Mouse (Mus musculus) CH12.LX (cell line): Measurements from ENCODE around the gene Fbxl17. TPM values are rescaled to one million over a fixed set of nuclear protein-coding genes. Genes with fewer than 3 reads are reported as not detected.

Experiments
- DNase-seq: peaks from one replicate; pipeline ENCODE4 v3.0.0-alpha.2; 2013; ENCODE audit errors: extremely low read depth
- H3K27ac ChIP-seq: 2 replicates; pipeline ENCODE4 v1.5.1; 2012; ENCODE audit warnings: low read depth, mild to moderate bottlenecking, control low read depth, moderate library complexity; ENCODE audit not compliant: insufficient read depth
- H3K27me3 ChIP-seq: replicated peaks from 2 replicates; pipeline ENCODE3; 2012; ENCODE audit warnings: inconsistent platforms
- H3K36me3 ChIP-seq, 2 experiments: replicated peaks in 1 of 2; 2 replicates each; pipeline versions ENCODE3 to v1.6.1; 2012; ENCODE audit warnings: inconsistent platforms in 1 of 2, low read length in 1 of 2, mild to moderate bottlenecking in 1 of 2, mixed read lengths in 1 of 2, moderate library complexity in 1 of 2; ENCODE audit not compliant: control insufficient read depth in 1 of 2, insufficient read depth in 1 of 2
- H3K4me1 ChIP-seq, 2 experiments: 2 replicates each; pipeline ENCODE4 v1.6.1; 2012; ENCODE audit warnings: inconsistent platforms in 1 of 2, moderate library complexity in 1 of 2; ENCODE audit not compliant: insufficient read depth in 2 of 2, control insufficient read depth in 1 of 2
- H3K4me2 ChIP-seq: 2 replicates; pipeline ENCODE4 v1.6.1; 2012; ENCODE audit warnings: low read depth, mild to moderate bottlenecking, control low read depth; ENCODE audit not compliant: poor library complexity, insufficient read depth, severe bottlenecking
- H3K4me3 ChIP-seq, 3 experiments: fragments of 150-350 bp in 1 of 3; sonication (generic) in 1 of 3; replicated peaks in 1 of 3; 2 replicates each; pipeline versions ENCODE3 to v1.5.1; 2011 to 2012; ENCODE audit warnings: low read depth in 2 of 3, low read length in 2 of 3, mild to moderate bottlenecking in 2 of 3, moderate library complexity in 2 of 3, control low read depth in 1 of 3, improper control_type of control experiment in 1 of 3, inconsistent platforms in 1 of 3, mixed read lengths in 1 of 3; ENCODE audit not compliant: poor library complexity in 1 of 3
- H3K79me2 ChIP-seq: replicated peaks from 2 replicates; pipeline ENCODE4 v1.6.1; 2012; ENCODE audit warnings: mild to moderate bottlenecking, moderate library complexity; ENCODE audit not compliant: control insufficient read depth, poor library complexity, insufficient read depth, severe bottlenecking; ENCODE audit errors: extremely low read depth
- H3K9ac ChIP-seq: 2 replicates; pipeline ENCODE4 v1.6.1; 2012; ENCODE audit warnings: low read depth, mild to moderate bottlenecking, control low read depth, moderate library complexity; ENCODE audit not compliant: insufficient read depth
- H3K9me3 ChIP-seq: replicated peaks from 2 replicates; pipeline ENCODE3; 2012; ENCODE audit warnings: low read length, inconsistent platforms, mixed read lengths
- CTCF ChIP-seq, 2 experiments: IDR thresholded peaks in 1 of 2; conservative IDR thresholded peaks in 1 of 2; 2 replicates each; pipeline ENCODE4 v1.5.1; 2011 to 2012; ENCODE audit warnings: low read depth in 2 of 2, low read length in 2 of 2, improper control_type of control experiment in 1 of 2, inconsistent platforms in 1 of 2, mild to moderate bottlenecking in 1 of 2, moderate library complexity in 1 of 2
- ELF1 ChIP-seq: IDR thresholded peaks from 2 replicates; pipeline ENCODE4 v1.6.1; 2014; ENCODE audit warnings: low read depth, mild to moderate bottlenecking, inconsistent platforms, low read length, improper control_type of control experiment
- GABPA ChIP-seq: IDR thresholded peaks from 2 replicates; pipeline ENCODE4 v1.6.1; 2012; ENCODE audit warnings: low read depth, low read length, improper control_type of control experiment, inconsistent platforms; ENCODE audit not compliant: insufficient replicate concordance
- HCFC1 ChIP-seq: IDR thresholded peaks from 2 replicates; pipeline ENCODE4 v1.6.1; 2012; ENCODE audit warnings: low read depth, mild to moderate bottlenecking, inconsistent platforms, low read length, improper control_type of control experiment
- JUN ChIP-seq: IDR thresholded peaks from 2 replicates; pipeline ENCODE4 v1.6.1; 2011; ENCODE audit warnings: low read depth, mild to moderate bottlenecking, low read length, improper control_type of control experiment, moderate library complexity; ENCODE audit not compliant: insufficient read depth
- KAT2A ChIP-seq: IDR thresholded peaks from 2 replicates; pipeline ENCODE4 v1.6.1; 2012; ENCODE audit warnings: low read length, improper control_type of control experiment, inconsistent platforms; ENCODE audit not compliant: insufficient replicate concordance
- MAX ChIP-seq: IDR thresholded peaks from 2 replicates; pipeline ENCODE4 v1.6.1; 2011; ENCODE audit warnings: low read length, improper control_type of control experiment
- MXI1 ChIP-seq: IDR thresholded peaks from 2 replicates; pipeline ENCODE4 v1.6.1; 2011; ENCODE audit warnings: mild to moderate bottlenecking, low read depth, low read length, improper control_type of control experiment
- NRF1 ChIP-seq: IDR thresholded peaks from 2 replicates; pipeline ENCODE4 v1.6.1; 2014; ENCODE audit warnings: low read depth, mild to moderate bottlenecking, inconsistent platforms, low read length, improper control_type of control experiment, moderate library complexity
- PAX5 ChIP-seq: IDR thresholded peaks from 2 replicates; pipeline ENCODE4 v1.6.1; 2012; ENCODE audit warnings: low read length, inconsistent platforms, mixed read lengths
- POLR2AphosphoS2 ChIP-seq: IDR thresholded peaks from 2 replicates; pipeline ENCODE4 v1.6.1; 2011; ENCODE audit warnings: low read depth, low read length, improper control_type of control experiment
- RAD21 ChIP-seq: IDR thresholded peaks from 2 replicates; pipeline ENCODE4 v1.6.1; 2011; ENCODE audit warnings: low read depth, mild to moderate bottlenecking, low read length, improper control_type of control experiment, moderate library complexity
- RCOR1 ChIP-seq: conservative IDR thresholded peaks from 2 replicates; pipeline ENCODE4 v1.6.1; 2012; ENCODE audit warnings: low read depth, mild to moderate bottlenecking, inconsistent platforms, low read length, improper control_type of control experiment
- SIN3A ChIP-seq: IDR thresholded peaks from 2 replicates; pipeline ENCODE4 v1.6.1; 2012; ENCODE audit warnings: low read length, improper control_type of control experiment, inconsistent platforms
- SMC3 ChIP-seq: IDR thresholded peaks from 2 replicates; pipeline ENCODE4 v1.6.1; 2011; ENCODE audit warnings: low read depth, low read length, improper control_type of control experiment
- UBTF ChIP-seq: IDR thresholded peaks from 2 replicates; pipeline ENCODE4 v1.6.1; 2012; ENCODE audit warnings: low read depth, mild to moderate bottlenecking, inconsistent platforms, low read length, improper control_type of control experiment, moderate library complexity
- USF1 ChIP-seq: IDR thresholded peaks from 2 replicates; pipeline ENCODE4 v1.6.1; 2014; ENCODE audit warnings: low read depth, mild to moderate bottlenecking, inconsistent platforms, low read length, improper control_type of control experiment
- USF2 ChIP-seq: conservative IDR thresholded peaks from 2 replicates; pipeline ENCODE4 v1.6.1; 2011; ENCODE audit warnings: low read depth, low read length, improper control_type of control experiment
- ZC3H11A ChIP-seq: IDR thresholded peaks from 2 replicates; pipeline ENCODE4 v1.6.1; 2012; ENCODE audit warnings: low read depth, mild to moderate bottlenecking, inconsistent platforms, low read length, improper control_type of control experiment
- ZKSCAN1 ChIP-seq: IDR thresholded peaks from 2 replicates; pipeline ENCODE4 v1.6.1; 2012; ENCODE audit warnings: low read depth, inconsistent platforms, low read length, improper control_type of control experiment, borderline replicate concordance
- dilution Hi-C: fragments of 300-500 bp; cut with MboI; formaldehyde crosslinking; loops from 2 replicates; pipeline ENCODE4 v1.14.3; 2020; ENCODE audit warnings: low sequenced_read_pairs; ENCODE audit not compliant: extremely low pct_unique_long_range_greater_than_20kb, extremely low pct_ligation_motif_present
- in situ Hi-C: fragments of 300-500 bp; cut with MboI; formaldehyde crosslinking; loops from 3 replicates; pipeline ENCODE4 v1.14.3; 2019; ENCODE audit warnings: low sequenced_read_pairs, low pct_ligation_motif_present, low pct_unique_long_range_greater_than_20kb, mixed read lengths
- polyA plus RNA-seq: library from polyadenylated mRNA; unstranded; fragments of >175 nt; gene quantifications from 2 replicates; pipeline ENCODE4 v1.2.1, GENCODE M21; 2012; ENCODE audit warnings: low read depth; ENCODE audit not compliant: insufficient read length
- total RNA-seq, 2 experiments: library from RNA; depleted of rRNA; stranded (reverse); fragments of 300-350 nt in 1 of 2; fragments of >200 nt in 1 of 2; gene quantifications; 2 replicates each; pipeline ENCODE4 v1.2.3; 2012 to 2014

The Fbxl17 gene
- total and polyA plus RNA-seq, 3 experiments, result 4.0 to 6.9 (median 4.3) TPM

DNA sequence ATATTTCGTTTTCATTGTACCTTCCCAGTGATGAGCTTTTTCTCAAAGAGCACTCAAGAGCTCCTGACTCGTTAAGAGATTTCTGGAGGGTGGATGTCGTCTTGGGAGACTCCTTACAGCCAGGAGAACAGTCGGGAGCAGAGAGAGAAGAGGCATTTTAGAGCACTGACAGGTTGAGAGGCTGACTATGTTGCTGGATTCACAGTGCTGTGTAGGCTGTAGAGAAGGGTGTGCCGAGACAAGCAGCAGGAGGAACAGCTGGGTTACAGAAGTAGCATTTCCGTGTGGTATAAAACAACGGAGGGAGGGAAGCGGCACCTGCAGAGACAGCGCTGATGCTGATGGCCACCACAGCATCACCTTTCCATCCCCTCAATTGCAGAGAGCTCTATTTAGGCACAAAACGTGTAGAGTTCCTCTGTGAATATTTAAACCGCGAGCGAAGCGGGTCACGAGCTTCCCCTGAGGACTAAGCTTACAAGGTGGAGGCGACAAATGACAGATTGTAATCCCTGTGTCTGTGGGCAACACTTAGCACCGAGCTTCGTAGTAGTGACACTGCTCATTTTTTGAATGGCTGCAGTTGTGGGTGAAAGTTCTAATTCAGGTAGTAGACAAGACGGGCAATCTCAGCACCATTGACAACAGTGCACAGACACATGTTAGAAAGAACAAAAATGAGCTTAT lies 385.3 kb downstream of the Fbxl17 start:
- Histone ChIP-seq H3K4me3 (no peak overlapping the region), H3K79me2 (no peaks in the 10 kb centered on the region), H3K4me1 (no peaks in the 10 kb centered on the region), H3K9ac (no peak overlapping the region), H3K9me3 (no peaks in the 10 kb centered on the region), H3K36me3 (peaks cover 0 to 1% of the 10 kb centered on the region in 2 experiments), H3K27me3 (no peaks in the 10 kb centered on the region), H3K27ac (no peak overlapping the region), H3K4me2 (no peak overlapping the region)
- dilution Hi-C loops, result no loop called here
- in situ Hi-C loops, result no loop called here
- DNase-seq, result no peak
- TF ChIP-seq SIN3A (no peak), ZKSCAN1 (no peak), ELF1 (no peak), GABPA (no peak), PAX5 (no peak)

DNA sequence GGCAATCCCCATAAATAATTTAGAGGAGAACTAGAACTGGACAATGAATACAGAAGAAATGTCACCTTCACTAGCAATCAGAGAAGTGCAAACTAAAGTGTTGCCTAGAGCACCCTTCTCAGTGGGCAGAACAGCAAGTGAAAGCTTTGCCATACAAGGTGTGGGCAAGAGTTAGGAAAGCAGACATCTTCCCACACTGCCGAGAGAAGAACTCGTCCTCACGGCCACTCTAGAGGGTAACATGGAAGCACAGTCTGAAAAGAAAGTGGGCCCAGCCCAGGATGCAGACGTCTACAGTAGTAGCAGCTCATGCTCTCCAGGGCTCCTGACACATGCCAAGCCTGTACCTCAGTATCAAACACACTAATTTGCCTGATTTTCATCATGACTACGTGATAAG lies 387.0 kb downstream of the Fbxl17 start:
- Histone ChIP-seq H3K27ac (no peak overlapping the region), H3K79me2 (no peaks in the 10 kb centered on the region), H3K9me3 (no peaks in the 10 kb centered on the region), H3K36me3 (peaks cover 0 to 1% of the 10 kb centered on the region in 2 experiments), H3K27me3 (no peaks in the 10 kb centered on the region), H3K4me2 (no peak overlapping the region), H3K4me3 (no peak overlapping the region), H3K9ac (no peak overlapping the region), H3K4me1 (no peaks in the 10 kb centered on the region)
- no peak for DNase-seq
- in situ Hi-C loops (no loop called here), dilution Hi-C loops (no loop called here)
- no peak for TF ChIP-seq GABPA
- TF ChIP-seq UBTF, result no peak
- TF ChIP-seq SIN3A, result no peak
- no peak for TF ChIP-seq RAD21
- TF ChIP-seq MAX, result no peak
- no peak for TF ChIP-seq JUN
- TF ChIP-seq KAT2A, result no peak
- TF ChIP-seq NRF1, result no peak
- TF ChIP-seq ELF1, result no peak
- no peak for TF ChIP-seq RCOR1
- no peak for TF ChIP-seq POLR2AphosphoS2
- TF ChIP-seq ZKSCAN1, result no peak
- no peak for TF ChIP-seq USF2
- no peak for TF ChIP-seq ZC3H11A
- no peak for TF ChIP-seq MXI1
- no peak for TF ChIP-seq CTCF (conservative IDR thresholded peaks at IDR 0.05 in 1 of 2, IDR thresholded peaks at IDR 0.05 in 1 of 2; ENCODE audit: low read depth in 2 of 2, low read length in 2 of 2)
- TF ChIP-seq SMC3, result no peak
- no peak for TF ChIP-seq USF1
- no peak for TF ChIP-seq HCFC1
